Mouse (Mus musculus): ENCODE data around the gene Ugt1a10. TPM values are rescaled to one million over a fixed set of nuclear protein-coding genes. Genes with fewer than 3 reads are reported as not detected.
"Not testable (repeated sequence)": the region's sequence is repeated elsewhere in the genome, so short reads cannot be mapped to it uniquely, and the experiment has no call there.

Gene Ugt1a10
- total RNA-seq, 2 experiments from 2014 or later, result not detected

DNA sequence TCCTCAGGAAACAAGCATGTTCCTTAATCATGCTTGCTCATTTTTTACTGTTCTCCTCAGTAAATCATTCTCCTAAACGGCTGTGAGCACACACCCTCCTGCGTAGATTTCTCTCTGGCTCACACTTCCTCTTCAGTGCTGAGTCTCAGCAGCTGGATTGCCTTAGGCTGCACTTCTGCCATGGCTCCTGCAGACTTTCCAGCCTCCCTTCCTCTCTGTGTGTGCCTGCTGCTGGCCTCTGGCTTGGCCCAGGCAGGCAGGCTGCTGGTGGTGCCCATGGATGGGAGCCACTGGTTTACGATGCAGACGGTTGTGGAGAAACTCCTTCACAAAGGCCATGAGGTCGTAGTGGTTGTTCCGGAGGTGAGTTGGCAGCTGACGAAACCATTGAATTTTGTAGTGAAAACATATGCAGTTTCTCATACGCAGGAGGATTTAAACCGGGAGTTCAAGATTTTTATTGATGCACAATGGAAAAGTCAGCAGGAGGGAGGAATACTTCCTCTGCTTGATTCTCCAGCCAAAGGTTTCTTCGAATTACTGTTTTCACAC, 39.8 kb downstream of the Ugt1a10 start, which contains the start of gene Ugt1a7c:
TSS of gene Ugt1a7c (plus strand) at position 122 of the 552 bp plus-strand sequence.
- peak; percentile 7 for DNase-seq

GRCm38 (mm10) chr1:88098546-88098945, 43.4 kb downstream of the Ugt1a10 start:
- DNase-seq, result not testable (repeated sequence)

DNA sequence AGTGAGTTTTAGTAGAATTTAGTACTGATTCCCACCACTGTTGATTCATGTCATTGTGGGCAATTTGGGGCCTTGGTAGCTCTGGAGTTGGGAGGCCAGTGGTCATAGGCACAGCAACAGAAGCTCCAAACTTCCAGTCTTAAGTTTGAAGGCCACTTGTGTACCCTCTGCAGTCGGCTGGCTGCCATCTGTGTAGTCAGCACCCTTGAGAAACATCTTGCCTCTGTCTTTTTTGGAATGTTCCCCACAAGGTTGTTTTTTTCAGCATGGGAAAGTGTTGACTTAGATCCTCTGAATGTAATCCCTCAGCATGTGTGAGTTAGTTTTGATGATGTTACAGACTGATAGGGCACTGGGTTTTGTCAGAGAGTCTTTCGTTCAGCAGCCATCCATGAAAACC, 44.5 kb downstream of the Ugt1a10 start:
- DNase-seq, result not testable (repeated sequence)

DNA sequence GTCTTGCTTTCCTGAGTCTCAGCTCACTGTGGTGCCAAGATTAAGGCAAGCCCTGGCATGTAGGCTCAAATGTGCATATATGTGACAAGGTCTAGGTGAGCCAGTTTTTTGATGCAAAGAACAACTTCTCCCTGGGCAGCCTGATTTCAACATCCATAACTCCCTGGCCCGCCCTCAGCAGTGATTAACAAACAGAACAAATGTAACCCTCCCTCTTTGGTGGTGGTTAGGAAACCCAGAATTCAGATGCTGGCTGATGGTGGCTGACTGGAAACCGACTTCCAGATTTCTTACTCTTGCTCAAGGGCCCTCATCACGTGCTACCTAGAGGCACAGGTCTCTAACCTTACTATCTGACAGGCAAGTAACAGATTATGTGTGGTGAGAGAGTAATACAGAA, 47.8 kb downstream of the Ugt1a10 start, which contains the start of gene Ugt1a6b:
TSS of gene Ugt1a6b (plus strand) at position 234 of the 400 bp plus-strand sequence.
- not testable (repeated sequence) for DNase-seq

DNA sequence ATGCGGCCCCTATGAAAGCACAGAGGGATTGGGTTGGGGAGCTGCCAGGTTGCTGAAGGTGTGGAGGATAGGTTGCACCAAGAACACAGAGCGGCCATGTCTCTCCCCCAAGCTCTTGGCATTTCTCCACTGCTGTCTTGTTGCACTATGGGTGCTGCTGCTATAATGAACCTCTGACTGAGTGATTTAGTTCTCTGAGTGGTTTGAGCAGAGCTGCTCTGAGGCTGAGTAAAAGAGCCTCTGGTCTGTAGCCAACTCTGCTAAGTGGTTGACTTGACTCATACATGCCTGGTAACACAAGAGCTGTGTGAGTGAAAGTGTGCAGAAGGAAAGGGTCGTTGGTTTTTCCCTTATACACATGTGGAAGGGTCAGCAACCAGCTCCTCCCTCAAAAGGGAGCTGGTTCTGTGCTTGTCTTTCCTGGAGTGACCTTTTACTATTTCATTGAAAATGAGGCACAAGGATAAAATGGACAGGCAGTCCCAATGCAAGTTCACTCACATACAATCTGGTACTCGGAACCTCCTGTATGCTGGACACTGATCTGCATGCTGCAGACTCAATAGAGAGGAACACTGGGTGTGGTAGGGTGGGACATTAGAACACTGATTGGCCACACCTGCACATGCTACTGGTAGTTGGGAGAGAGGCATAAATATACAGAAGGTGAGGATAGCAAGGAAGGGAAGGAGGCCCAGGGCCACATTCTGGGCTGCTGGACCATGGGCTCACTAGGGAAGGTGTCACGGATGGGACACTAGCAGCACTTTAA, 48.7 kb downstream of the Ugt1a10 start:
- DNase-seq, result not testable (repeated sequence)

DNA sequence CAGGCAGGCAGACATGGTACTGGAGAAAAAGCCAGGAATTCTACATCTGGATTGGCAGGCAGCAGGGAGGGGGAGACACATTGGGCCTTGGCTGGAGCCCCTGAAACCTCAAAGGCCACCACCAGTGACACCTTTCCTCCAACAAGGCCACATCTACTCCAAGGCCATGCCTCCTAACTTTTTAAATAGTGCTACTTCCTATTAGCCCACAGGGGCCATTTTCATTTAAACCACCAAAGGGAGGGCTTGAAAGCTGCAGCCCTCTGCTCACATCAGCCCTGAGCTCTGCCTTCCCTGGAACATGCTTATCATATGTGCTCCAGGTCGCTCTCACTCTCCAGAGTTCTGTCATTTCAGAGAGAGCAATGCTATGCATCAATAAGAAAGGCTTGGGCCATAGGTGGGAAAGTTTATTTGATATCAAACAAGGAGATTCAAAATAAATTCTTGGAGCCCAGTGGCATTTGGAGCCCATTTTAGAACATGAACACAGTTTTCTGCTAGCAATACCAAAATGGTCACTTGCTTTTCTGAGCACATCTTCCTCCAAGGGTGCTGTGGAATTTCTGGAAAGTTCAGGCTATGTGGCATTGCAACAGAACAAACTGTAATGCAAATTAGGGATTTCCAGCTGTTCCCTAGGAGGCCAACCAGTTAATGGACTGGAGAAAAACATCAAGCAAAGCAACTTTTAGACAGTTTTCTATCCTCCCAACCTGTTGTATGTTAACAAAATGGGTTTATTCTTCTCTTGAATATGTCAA, 49.7 kb downstream of the Ugt1a10 start:
- DNase-seq, result no peak

GRCm38 (mm10) chr1:88105656-88106055, 50.5 kb downstream of the Ugt1a10 start:
- no peak for DNase-seq

DNA sequence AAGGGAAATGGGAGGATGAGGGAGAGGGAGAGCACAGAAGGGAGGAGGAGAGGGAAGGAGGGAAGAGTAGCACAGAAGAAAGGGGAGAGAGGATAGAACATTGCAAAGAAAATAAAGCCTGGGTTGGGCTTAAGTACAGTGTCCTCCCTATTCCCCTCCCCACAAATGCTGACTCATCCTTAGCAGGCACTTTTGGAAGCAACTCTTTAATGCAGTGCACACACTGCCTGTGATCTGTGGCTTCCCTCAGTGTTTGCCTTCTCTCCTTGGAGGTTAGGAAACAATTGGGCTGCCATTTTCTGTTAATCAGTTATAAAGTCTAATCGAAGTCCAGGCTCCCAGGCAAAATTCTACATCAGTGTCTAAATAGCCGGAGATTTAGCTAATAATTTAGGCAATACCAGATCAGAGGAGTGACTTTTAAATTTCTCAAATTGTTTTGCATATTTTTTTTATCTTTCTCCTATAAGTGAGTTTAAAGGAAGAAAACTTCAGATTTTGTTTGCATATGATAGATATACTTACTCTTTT, 53.9 kb downstream of the Ugt1a10 start:
- DNase-seq, result not testable (repeated sequence)

GRCm38 (mm10) chr1:88109604-88110003, 54.4 kb downstream of the Ugt1a10 start:
- not testable (repeated sequence) for DNase-seq

DNA sequence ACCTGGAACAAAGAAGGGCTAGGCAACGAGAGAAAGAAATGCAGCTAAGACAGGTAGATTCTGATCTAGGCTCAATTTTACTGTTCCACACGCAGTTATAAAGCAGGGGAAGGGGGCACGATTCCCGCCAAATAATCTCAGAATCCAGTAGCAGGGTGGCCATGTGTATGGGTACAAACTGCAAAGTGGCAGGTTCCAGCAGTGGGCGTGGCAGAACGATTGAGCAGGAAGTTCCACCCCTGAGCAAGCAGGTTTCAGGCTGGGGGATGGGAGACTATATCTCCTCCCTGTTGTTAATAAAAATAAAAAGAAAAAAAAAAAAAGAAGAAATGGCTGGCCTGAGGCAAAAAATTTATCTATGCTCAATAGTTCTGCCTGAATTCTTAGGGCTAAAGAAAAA, 57.6 kb downstream of the Ugt1a10 start:
- DNase-seq, result not testable (repeated sequence)

GRCm38 (mm10) chr1:88120550-88120949, 65.4 kb downstream of the Ugt1a10 start:
- DNase-seq, result not testable (repeated sequence)

GRCm38 (mm10) chr1:88121521-88121920, 66.3 kb downstream of the Ugt1a10 start:
- DNase-seq, result not testable (repeated sequence)

DNA sequence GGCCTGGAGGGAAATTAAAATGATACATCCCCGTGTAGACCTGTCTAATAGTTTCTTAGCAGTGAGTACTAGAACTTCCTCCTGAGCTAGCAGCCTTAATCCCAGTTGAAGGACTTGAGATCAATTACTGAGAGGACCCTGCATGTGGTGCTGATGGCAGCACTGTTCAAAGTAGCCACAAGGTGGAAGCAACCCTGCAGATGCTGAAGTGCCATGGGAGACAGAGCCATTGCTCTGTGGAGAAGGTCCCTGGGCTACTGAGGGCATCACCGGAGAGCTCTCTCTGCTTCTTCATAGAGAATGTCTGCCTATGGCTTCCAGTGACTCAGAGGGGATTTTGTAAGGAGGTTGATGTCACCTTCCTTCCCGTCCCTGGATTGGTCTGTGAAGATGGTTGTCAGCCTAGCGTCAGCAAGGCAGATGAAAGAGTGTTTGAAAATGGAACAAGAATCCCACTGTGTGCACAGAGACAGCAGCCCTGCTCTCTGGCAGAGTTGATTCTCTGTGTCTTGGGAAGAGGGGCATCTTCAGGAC, 70.7 kb downstream of the Ugt1a10 start:
- not testable (repeated sequence) for DNase-seq

- not testable (repeated sequence) for DNase-seq
Measured at GRCm38 (mm10) chr1:88129091-88129490, 73.9 kb downstream of the Ugt1a10 start.

- not testable (repeated sequence) for DNase-seq
Measured at GRCm38 (mm10) chr1:88130223-88130622, 75.0 kb downstream of the Ugt1a10 start.

DNA sequence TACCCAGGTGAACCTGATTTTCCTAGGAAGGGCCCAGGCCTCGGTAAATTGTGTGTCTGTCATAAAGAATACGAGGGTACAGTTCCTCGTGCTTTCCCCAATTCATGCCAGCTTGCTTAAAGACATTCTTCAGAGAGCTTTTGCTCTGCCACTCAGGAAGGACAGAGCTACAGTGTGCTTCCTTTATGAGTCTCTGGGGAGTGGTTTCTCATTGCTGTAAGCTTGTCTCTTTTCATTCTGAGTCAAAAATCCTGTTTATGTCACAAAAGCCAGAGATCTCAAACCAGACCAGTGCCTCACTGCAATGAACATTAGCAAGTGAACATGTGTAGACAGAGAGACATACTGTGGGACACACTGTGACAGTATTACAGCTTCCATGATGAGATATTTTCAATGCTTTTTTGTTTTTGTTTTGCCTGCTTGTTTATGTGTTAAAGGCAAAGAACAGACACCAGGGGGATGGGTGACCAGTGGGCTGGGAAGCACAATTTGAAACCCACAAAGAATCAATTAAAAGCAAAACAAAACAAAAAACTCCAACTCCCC, 78.8 kb downstream of the Ugt1a10 start:
- no peak for DNase-seq

DNA sequence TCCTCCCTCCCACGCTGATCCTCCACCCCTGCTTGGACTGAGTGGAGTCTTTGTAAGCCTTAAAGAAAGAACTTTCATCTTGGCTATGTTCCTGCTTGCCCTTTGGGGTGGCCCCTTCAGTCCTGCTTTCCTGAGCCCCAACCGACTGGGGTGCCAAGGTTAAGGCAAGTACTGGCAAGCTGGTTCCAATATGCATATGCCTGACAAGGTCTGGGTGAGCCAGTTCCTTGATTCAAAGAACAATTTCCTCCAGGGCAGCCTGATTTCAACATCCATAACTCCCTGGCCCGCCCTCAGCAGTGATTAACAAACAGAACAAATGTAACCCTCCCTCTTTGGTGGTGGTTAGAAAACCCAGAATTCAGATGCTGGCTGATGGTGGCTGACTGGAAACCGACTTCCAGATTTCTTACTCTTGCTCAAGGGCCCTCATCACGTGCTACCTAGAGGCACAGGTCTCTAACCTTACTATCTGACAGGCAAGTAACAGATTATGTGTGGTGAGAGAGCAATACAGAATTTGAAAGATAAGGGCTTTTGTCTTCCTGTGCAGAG, 79.3 kb downstream of the Ugt1a10 start, which contains the start of gene Ugt1a6a:
TSS of gene Ugt1a6a (plus strand) at position 353 of the 555 bp plus-strand sequence.
- not testable (repeated sequence) for DNase-seq

DNA sequence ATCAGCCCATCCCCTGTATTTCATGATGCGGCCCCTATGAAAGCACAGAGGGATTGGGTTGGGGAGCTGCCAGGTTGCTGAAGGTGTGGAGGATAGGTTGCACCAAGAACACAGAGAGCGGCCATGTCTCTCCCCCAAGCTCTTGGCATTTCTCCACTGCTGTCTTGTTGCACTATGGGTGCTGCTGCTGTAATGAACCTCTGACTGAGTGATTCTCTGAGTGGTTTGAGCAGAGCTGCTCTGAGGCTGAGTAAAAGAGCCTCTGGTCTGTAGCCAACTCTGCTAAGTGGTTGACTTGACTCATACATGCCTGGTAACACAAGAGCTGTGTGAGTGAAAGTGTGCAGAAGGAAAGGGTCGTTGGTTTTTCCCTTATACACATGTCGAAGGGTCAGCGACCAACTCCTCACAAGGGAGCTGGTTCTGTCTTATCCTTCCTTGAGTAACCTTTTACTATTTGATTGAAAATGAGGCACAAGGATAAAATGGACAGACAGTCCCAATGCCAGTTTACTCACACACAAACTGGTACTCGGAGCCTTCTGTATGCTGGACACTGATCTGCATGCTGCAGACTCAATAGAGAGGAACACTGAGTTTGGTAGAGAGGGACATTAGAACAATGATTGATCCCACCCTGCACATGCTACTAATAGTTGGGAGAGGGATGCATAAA, 80.2 kb downstream of the Ugt1a10 start:
- DNase-seq, result not testable (repeated sequence)

GRCm38 (mm10) chr1:88136646-88137045, 81.5 kb downstream of the Ugt1a10 start:
- DNase-seq, result no peak

GRCm38 (mm10) chr1:88137264-88137663, 82.1 kb downstream of the Ugt1a10 start:
- DNase-seq, result no peak

- no peak for DNase-seq
Measured at GRCm38 (mm10) chr1:88138145-88138544, 83.0 kb downstream of the Ugt1a10 start.

Measured in gastrocnemius, postnatal 10 days (tissue).